In genomic region chr1:52607700-52608099, GRCm38 (mm10) we compare ENCODE assay signal across 21 mouse cellular contexts. TPM values are rescaled to one million over a fixed set of nuclear protein-coding genes. Genes with fewer than 3 reads are reported as not detected.
A peak's percentile ranks its signal among the peaks of the same experiment; 100 is the strongest.
DNase-seq lines count a peak whose midpoint lies in the region; ATAC-seq and TF ChIP-seq lines count a peak whose summit lies in the region.
"Had no signal": no experiment of that assay in that cellular context is flagged by ENCODE, and none has a peak within 500 bp of the region (broad histone marks: within the 10 kb centered on the region; RNA-seq: fewer than 3 reads in every experiment).

No protein-coding gene starts in this region.

- no peaks in the 10 kb centered on the region for H3K27me3 ChIP-seq in thymus, adult 2 months (ENCODE audit: control insufficient read depth, insufficient read depth, low read length)
- H3K27me3 ChIP-seq in MEL (ENCODE audit: control insufficient read depth in 1 of 2, insufficient read depth in 2 of 2, low read length in 2 of 2) = no peaks in the 10 kb centered on the region
- H3K27me3 ChIP-seq: CH12.LX; embryonic facial prominence, embryonic 13.5 days; forebrain, embryonic 12.5 days; heart, embryonic 12.5 days; hindbrain, embryonic 12.5 days; intestine, embryonic 15.5 days had no signal

- no peaks in the 10 kb centered on the region for H3K4me1 ChIP-seq in thymus, adult 2 months (replicated peaks; ENCODE audit: control insufficient read depth, insufficient read depth, low read length)
- no peaks in the 10 kb centered on the region for H3K4me1 ChIP-seq in MEL (ENCODE audit: control insufficient read depth in 1 of 2, insufficient read depth in 2 of 2, low read length in 2 of 2)
- H3K4me1 ChIP-seq: embryonic facial prominence, embryonic 13.5 days; forebrain, embryonic 12.5 days; heart, embryonic 12.5 days; hindbrain, embryonic 12.5 days; intestine, embryonic 15.5 days had no signal

- H3K27ac ChIP-seq in thymus, adult 2 months (ENCODE audit: control insufficient read depth, insufficient read depth, low read length) = no peak overlapping the region
- no peak overlapping the region for H3K27ac ChIP-seq in MEL (ENCODE audit: control insufficient read depth, low read depth, low read length)
- H3K27ac ChIP-seq: embryonic facial prominence, embryonic 13.5 days; forebrain, embryonic 12.5 days; hindbrain, embryonic 12.5 days; intestine, embryonic 15.5 days had no signal

- ATAC-seq in inflammation-experienced regulatory T-cells, adult 6 months = peak; percentile 7
- ATAC-seq: forebrain, embryonic 16.5 days; hindbrain, embryonic 16.5 days; intestine, embryonic 15.5 days had no signal

- 3% methylated on average over 1 of the region's 1 CpGs for WGBS in thymus, adult 2 months

- H3K9ac ChIP-seq in MEL (ENCODE audit: control insufficient read depth, low read depth, low read length, poor library complexity, severe bottlenecking) = no peak overlapping the region
- H3K9ac ChIP-seq: embryonic facial prominence, embryonic 13.5 days; forebrain, embryonic 12.5 days; heart, embryonic 12.5 days; hindbrain, embryonic 12.5 days; intestine, embryonic 15.5 days had no signal

- TF ChIP-seq RAD21 in MEL (IDR thresholded peaks at IDR 0.05; ENCODE audit: low read depth, low read length) = no peak

- H3K4me3 ChIP-seq in thymus, adult 2 months (ENCODE audit: control insufficient read depth, insufficient read depth, low read length) = no peak overlapping the region
- H3K4me3 ChIP-seq in MEL (ENCODE audit: control insufficient read depth in 1 of 2, insufficient read depth in 1 of 2, low read depth in 2 of 2, low read length in 2 of 2) = no peak overlapping the region
- H3K4me3 ChIP-seq: embryonic facial prominence, embryonic 13.5 days; forebrain, embryonic 12.5 days; heart, embryonic 12.5 days; hindbrain, embryonic 12.5 days; intestine, embryonic 15.5 days had no signal

- no peaks in the 10 kb centered on the region for H3K79me2 ChIP-seq in MEL (ENCODE audit: control insufficient read depth, insufficient read depth, low read length, poor library complexity)

- peak; percentile 7 for DNase-seq in thymus, postnatal 25 days
- DNase-seq in thymus, adult 2 months = no peak
- peak; percentile 15 for DNase-seq in MEL (ENCODE audit: low read depth, low spot score)
- no peak for DNase-seq in heart, postnatal 10 days
- no peak for DNase-seq in right cerebral cortex, postnatal 36 days (ENCODE audit: low spot score in 2 of 2)
- no peak for DNase-seq in gastrocnemius, postnatal 36 days
- DNase-seq: adrenal gland, postnatal 14 days; cerebellum, adult 18-20 months; cerebellum, adult 9-11 months; cerebellum, postnatal 36 days; gastrocnemius, postnatal 14 days; heart, postnatal 4 days had no signal

- no peaks in the 10 kb centered on the region for H3K9me3 ChIP-seq in MEL (replicated peaks; ENCODE audit: insufficient read depth, low read length)
- H3K9me3 ChIP-seq: forebrain, embryonic 12.5 days; hindbrain, embryonic 12.5 days; intestine, embryonic 15.5 days had no signal

- no peak for TF ChIP-seq POLR2A in thymus, adult 2 months (IDR thresholded peaks at IDR 0.05; ENCODE audit: control insufficient read depth, extremely low read depth, insufficient read depth, low read length, poor library complexity)
- no peak for TF ChIP-seq POLR2A in MEL (IDR thresholded peaks at IDR 0.05; ENCODE audit: control insufficient read depth in 1 of 2, insufficient read depth in 1 of 2, low read depth in 1 of 2, low read length in 2 of 2, poor library complexity in 1 of 2)

- no peaks in the 10 kb centered on the region for H3K36me3 ChIP-seq in thymus, adult 2 months (ENCODE audit: control insufficient read depth, insufficient read depth, low read length)
- no peaks in the 10 kb centered on the region for H3K36me3 ChIP-seq in MEL (ENCODE audit: control insufficient read depth in 1 of 2, insufficient read depth in 2 of 2, low read length in 2 of 2)
- H3K36me3 ChIP-seq: embryonic facial prominence, embryonic 13.5 days; forebrain, embryonic 12.5 days; heart, embryonic 12.5 days; hindbrain, embryonic 12.5 days; intestine, embryonic 15.5 days had no signal

- intact Hi-C loops in heart, postnatal 10 days (cut with DNase I) = no loop called here
- intact Hi-C loops in gastrocnemius, postnatal 36 days (cut with DNase I) = no loop called here

- no peak for TF ChIP-seq EP300 in MEL (IDR thresholded peaks at IDR 0.05; ENCODE audit: low read depth in 1 of 2, low read length in 2 of 2)

- no peak for TF ChIP-seq CTCF in thymus, adult 2 months (IDR thresholded peaks at IDR 0.05; ENCODE audit: borderline replicate concordance, control insufficient read depth, extremely low read depth, insufficient read depth, low read length, poor library complexity)
- no peak for TF ChIP-seq CTCF in MEL (IDR thresholded peaks at IDR 0.05 in 2 of 3, conservative IDR thresholded peaks at IDR 0.05 in 1 of 3; ENCODE audit: control insufficient read depth in 1 of 3, insufficient read depth in 1 of 3, low read depth in 2 of 3, low read length in 3 of 3, poor library complexity in 1 of 3, severe bottlenecking in 1 of 3)

TF ChIP-seq in MEL, 35 proteins besides CTCF, POLR2A, EP300 and RAD21:
- TF ChIP-seq MAFK (IDR thresholded peaks at IDR 0.05; ENCODE audit: borderline replicate concordance, low read depth, low read length) (no peak), POLR2AphosphoS5 (IDR thresholded peaks at IDR 0.05; ENCODE audit: borderline replicate concordance, low read depth, low read length) (no peak), E2F4 (IDR thresholded peaks at IDR 0.05; ENCODE audit: borderline replicate concordance, low read depth, low read length) (no peak), SMC3 (IDR thresholded peaks at IDR 0.05; ENCODE audit: low read depth, low read length) (no peak), ZMIZ1 (IDR thresholded peaks at IDR 0.05; ENCODE audit: low read depth, low read length) (no peak), MYC (IDR thresholded peaks at IDR 0.05; ENCODE audit: low read depth, low read length) (no peak), KAT2A (conservative IDR thresholded peaks at IDR 0.05; ENCODE audit: low read depth, low read length) (no peak), MAZ (IDR thresholded peaks at IDR 0.05; ENCODE audit: low read depth, low read length) (no peak), GATA1 (IDR thresholded peaks at IDR 0.05; ENCODE audit: low read depth, low read length) (no peak), TCF12 (IDR thresholded peaks at IDR 0.05; ENCODE audit: low read depth, low read length) (no peak)

RNA-seq across cellular contexts. Expression of gene Nemp2, which starts 22.8 kb away (rescaled TPM):
- 29.5 and 36.3 TPM in 2 replicates for polyA plus RNA-seq in thymus, adult 2 months (2012; rRNA removed)
- 2.6 and 2.8 TPM in 2 replicates for total RNA-seq in MEL (2012; rRNA removed)
- polyA plus RNA-seq in MEL (2012; ENCODE audit: insufficient read depth in 1 of 2, insufficient read length in 2 of 2, low read depth in 1 of 2, low replicate concordance in 2 of 2, missing spikeins in 1 of 2) = 1 to 10 TPM in 1 of 2 experiments, not detected in 1; 4.6 TPM
- polyA plus RNA-seq in inflammation-experienced regulatory T-cells, adult 6 months (2017; shearing (Covaris generic)) = 10 to 100 TPM; 30.0 to 40.0 (median 35.7) TPM
- 1 to 10 TPM; 2.2 to 2.3 TPM for total RNA-seq in heart, postnatal 10 days (2021)
- under 1 TPM; 0.26 to 0.39 TPM for total RNA-seq in gastrocnemius, postnatal 36 days (2021)

Comparison
In these comparisons a context has a peak if more than half of its experiments do, and no peak if none do; other contexts are left out.
1. DNase-seq: peak in thymus, postnatal 25 days (single experiment) and MEL (single experiment); none in thymus, adult 2 months (single experiment), heart, postnatal 10 days (0 of 2), right cerebral cortex, postnatal 36 days (0 of 2) and gastrocnemius, postnatal 36 days (0 of 2).